Mouse (Mus musculus): Measurements from ENCODE around the gene Vmn2r117.
"Not testable (repeated sequence)": the region's sequence is repeated elsewhere in the genome, so short reads cannot be mapped to it uniquely, and the experiment has no call there.

The Vmn2r117 gene

DNA sequence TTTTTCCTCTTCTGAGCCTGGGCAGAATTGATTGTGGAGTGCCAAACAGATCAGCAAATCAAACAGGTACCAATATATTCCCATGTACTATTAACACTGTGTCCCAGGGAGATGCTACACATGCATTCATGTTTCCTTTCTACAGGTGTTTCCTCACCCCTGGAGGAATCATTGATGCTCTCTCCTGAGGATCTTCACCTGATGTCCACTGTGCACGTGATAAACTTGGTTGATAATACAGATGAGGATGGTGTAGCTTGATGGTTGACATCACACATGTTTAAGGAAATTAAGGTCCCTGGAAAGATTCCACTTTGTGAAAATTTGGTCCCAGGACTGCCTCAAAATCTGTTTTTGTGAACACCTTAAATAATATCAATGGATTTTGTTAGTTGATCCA is at the start of gene Vmn2r117:
Gene Vmn2r117, minus strand, starts transcription at position 101 of the 400 bp plus-strand sequence.
- DNase-seq (ENCODE audit: low spot score in 2 of 2) = not testable (repeated sequence)

DNA sequence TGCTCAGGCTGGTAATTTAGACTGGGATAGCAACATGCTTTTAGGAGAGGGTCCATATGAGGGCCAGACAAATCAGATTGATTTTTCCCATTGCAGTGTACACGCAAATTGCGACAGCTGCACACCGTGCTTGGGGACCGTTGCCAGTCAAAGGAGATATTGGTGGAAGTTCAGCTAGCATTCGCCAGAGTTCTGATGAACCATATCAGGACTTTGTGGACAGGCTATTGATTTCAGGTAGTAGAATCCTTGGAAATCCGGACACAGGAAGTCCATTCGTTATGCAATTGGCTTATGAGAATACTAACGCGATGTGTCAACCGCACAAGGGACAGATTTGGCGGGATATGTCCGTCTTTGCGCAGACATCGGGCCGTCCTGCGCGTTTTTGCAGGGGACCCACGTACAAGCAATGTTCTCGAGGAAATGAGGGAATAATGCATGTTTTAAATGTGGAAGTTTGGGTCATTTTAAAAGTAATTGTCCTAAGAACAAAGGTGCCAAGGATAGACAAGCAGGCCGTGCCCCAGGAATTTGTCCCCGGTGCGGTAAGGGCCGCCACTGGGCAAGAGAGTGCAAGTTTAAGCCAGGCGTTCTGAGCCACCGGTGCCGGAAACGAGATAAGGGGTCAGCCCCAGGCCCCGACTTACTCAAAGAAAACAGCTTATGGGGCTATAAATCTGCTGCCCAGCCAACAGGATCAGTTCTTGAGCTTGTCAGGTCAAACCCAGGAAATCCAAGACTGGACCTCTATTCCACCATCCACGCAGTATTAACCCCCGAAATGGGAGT is 43.6 kb upstream of the Vmn2r117 start:
- not testable (repeated sequence) for DNase-seq (ENCODE audit: low spot score in 2 of 2)

DNA sequence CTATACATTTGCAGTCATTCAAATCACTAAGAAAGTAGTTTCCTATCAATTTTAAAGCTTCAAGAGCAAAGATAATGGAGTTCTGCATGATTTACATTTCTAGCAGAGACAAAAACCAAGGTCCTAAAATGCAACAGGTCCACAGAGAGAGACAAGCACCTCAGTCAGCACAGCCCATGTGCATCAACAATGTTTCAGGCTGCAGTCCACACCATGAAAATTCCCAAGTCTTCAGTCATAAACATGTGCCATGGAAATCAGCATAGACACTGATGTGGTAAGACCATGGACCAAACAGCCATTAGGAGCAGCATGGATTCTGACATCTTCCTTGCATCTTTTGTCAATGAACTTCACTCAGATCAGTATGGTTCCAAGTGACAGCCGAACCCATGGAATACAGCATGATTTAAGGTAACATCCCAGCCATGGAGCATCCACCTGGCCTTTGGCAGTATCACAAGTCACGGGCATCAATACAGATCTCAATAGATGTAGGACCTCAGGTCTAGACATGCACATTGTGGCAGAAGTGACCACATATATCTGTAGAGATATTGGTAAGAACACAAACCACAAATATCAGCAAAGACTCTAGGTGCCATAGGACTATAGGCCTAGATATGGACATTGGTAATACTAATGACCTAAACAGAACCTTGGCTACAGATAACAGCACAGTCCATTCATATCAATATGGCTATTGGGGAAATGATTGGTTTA is 39.4 kb upstream of the Vmn2r117 start:
- no peak for DNase-seq (ENCODE audit: low spot score in 2 of 2)

DNA sequence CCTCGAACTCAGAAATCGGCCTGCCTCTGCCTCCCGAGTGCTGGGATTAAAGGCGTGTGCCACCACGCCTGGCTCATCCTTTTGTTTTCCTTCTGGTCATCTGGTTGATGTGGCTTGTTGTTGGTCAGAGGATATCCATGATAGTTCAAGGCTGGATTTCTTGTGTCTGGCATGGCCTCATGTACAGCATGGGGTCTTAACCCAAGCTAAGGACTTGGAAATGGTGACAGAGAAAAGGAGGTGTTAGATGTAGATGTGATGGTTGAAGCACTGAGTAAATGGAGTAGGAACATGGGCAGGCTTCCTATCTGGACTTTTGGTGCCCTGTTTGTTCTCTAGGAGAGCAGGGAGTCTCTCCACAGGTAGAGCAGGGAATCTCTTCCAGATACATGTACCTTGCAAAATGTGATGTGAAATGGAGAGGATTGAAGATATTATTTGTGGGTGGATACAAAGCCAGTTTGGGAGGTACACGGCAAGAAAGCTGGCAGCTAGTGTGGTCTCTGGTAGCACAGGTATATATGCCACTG is 46.3 kb downstream of the Vmn2r117 start:
- DNase-seq (ENCODE audit: low spot score in 2 of 2) = no peak
